Mouse (Mus musculus) NIH3T3 (cell line): Measurements from ENCODE around the gene Gm4302.
"Not testable (repeated sequence)": the region's sequence is repeated elsewhere in the genome, so short reads cannot be mapped to it uniquely, and the experiment has no call there.

Source experiments
- DNase-seq: peaks from one replicate; pipeline ENCODE4 v3.0.0-alpha.2; 2012; ENCODE audit warnings: low read depth

The Gm4302 gene

DNA sequence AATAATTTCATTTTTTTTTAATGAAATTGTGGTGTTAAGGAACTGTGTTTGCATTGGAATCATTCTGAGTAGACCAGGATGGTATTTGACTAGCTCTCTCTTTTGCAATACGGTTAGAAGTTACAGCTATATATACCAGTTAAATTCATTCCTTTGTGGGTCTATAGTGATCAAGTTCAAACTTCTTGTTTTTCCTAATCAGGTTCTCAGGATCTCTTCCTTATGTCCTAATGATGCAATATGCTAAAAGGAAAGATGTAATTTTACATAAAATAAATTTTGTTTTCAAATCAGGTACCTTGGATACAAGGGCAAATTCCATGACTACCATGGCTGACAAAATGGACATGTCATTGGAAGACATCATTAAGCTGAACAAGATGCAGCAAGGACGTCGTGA lies at the start of gene Gm4302:
Gm4302 (plus strand) TSS at position 301 of the 400 bp plus-strand sequence.
- not testable (repeated sequence) for DNase-seq

DNA sequence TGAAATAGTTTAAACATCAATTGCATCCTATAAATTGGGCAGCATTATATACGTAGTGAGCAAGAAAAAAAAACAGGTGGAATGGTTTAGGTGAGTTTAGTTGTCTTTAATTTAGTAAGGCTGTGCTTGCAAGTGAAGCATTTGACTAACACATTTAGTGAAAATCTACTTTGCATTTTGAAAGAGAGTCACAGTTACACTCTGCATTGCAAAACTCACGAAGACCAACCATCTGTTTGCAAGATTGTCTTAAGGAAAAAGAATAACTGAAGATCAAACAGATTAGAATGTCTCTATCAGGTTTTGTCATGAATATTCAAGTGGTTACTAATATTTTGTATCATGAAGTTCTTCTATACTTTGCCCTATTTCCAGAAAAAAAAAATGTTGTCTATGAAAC lies 44.5 kb upstream of the Gm4302 start:
- DNase-seq = no peak

GRCm38 (mm10) chr10:100300106-100300505 lies 40.5 kb upstream of the Gm4302 start:
- not testable (repeated sequence) for DNase-seq

GRCm38 (mm10) chr10:100335376-100335775 lies 5.3 kb upstream of the Gm4302 start, which contains the start of gene Gm4301:
Gene Gm4301, plus strand, starts transcription at chr10:100335676.
- not testable (repeated sequence) for DNase-seq

GRCm38 (mm10) chr10:100345672-100346071 lies 5.0 kb downstream of the Gm4302 start, which contains the start of gene Gm4303:
Gene Gm4303, plus strand, starts transcription at chr10:100345972.
- not testable (repeated sequence) for DNase-seq

DNA sequence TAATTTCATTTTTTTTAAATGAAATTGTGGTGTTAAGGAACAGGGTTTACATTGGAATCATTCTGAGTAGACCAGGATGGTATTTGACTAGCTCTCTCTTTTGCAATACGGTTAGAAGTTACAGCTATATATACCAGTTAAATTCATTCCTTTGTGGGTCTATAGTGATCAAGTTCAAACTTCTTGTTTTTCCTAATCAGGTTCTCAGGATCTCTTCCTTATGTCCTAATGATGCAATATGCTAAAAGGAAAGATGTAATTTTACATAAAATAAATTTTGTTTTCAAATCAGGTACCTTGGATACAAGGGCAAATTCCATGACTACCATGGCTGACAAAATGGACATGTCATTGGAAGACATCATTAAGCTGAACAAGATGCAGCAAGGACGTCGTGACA lies 10.2 kb downstream of the Gm4302 start, which contains the start of gene Gm4305:
Gm4305 (plus strand) TSS at position 301 of the 400 bp plus-strand sequence.
- not testable (repeated sequence) for DNase-seq

- DNase-seq = peak; percentile 17
These were observed 16.2 kb downstream of the Gm4302 start for GRCm38 (mm10) chr10:100356841-100357240.

DNA sequence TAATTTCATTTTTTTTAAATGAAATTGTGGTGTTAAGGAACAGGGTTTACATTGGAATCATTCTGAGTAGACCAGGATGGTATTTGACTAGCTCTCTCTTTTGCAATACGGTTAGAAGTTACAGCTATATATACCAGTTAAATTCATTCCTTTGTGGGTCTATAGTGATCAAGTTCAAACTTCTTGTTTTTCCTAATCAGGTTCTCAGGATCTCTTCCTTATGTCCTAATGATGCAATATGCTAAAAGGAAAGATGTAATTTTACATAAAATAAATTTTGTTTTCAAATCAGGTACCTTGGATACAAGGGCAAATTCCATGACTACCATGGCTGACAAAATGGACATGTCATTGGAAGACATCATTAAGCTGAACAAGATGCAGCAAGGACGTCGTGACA lies 20.4 kb downstream of the Gm4302 start, which contains the start of gene Gm4307:
Gm4307 (plus strand) TSS at position 301 of the 400 bp plus-strand sequence.
- not testable (repeated sequence) for DNase-seq

DNA sequence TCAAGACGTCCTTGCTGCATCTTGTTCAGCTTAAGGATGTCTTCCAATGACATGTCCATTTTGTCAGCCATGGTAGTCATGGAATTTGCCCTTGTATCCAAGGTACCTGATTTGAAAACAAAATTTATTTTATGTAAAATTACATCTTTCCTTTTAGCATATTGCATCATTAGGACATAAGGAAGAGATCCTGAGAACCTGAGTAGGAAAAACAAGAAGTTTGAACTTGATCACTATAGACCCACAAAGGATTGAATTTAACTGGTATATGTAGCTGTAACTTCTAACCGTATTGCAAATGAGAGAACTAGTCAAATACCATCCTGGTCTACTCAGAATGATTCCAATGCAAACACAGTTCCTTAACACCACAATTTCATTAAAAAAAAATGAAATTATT lies 41.8 kb downstream of the Gm4302 start, which contains the start of gene Gm4312:
Gm4312 (minus strand) TSS at position 101 of the 400 bp plus-strand sequence.
- not testable (repeated sequence) for DNase-seq
